Comparison of ENCODE assay signal across 27 mouse cellular contexts in the genomic region with DNA sequence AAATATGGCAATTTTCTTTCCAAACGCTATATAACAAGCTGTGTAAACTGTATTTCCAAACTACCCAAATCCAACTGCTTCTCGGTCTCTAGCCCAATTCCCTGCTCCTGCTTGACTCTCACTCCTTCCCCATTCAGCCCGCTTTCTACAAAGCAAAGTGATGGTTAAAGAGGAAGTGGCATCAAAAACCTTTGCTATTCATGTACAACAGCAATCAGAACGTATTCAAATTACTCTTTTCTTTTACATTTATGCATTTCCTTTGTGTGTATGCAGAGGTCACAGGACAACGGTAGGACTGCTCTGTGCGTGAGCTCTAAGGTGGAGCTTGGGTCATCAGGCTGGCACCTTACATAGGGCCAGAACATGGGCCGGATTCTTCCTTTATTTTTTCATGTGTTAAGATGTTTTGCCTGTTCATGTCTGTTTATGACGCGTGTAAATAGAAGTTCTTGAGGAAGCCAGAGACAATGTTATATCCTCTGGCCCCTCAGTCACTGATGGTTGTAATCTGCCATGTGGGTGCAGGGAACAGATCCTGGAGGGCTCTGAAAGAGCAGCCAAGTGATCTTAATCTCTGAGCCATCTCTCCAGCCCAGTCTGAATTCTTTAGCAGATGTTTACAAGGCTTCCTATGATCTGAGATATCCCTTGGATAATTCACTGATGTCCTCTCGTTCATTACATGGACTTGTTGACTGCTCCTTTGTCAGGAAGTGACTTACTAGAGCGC. TPM values are rescaled to one million over a fixed set of nuclear protein-coding genes. Genes with fewer than 3 reads are reported as not detected.
A peak's percentile ranks its signal among the peaks of the same experiment; 100 is the strongest.
DNase-seq lines count a peak whose midpoint lies in the region; ATAC-seq and TF ChIP-seq lines count a peak whose summit lies in the region.
"Had no signal": no experiment of that assay in that cellular context is flagged by ENCODE, and none has a peak within 500 bp of the region (broad histone marks: within the 10 kb centered on the region; RNA-seq: fewer than 3 reads in every experiment).

No protein-coding gene starts in this region.

- no peak overlapping the region for H3K4me2 ChIP-seq in liver, postnatal 0 days (ENCODE audit: low read depth, low read length)
- H3K4me2 ChIP-seq in liver, embryonic 12.5 days: no peak overlapping the region
- H3K4me2 ChIP-seq: embryonic facial prominence, embryonic 15.5 days; heart, embryonic 11.5 days; limb, embryonic 12.5 days; liver, embryonic 11.5 days; lung, embryonic 14.5 days; midbrain, embryonic 15.5 days; neural tube, embryonic 13.5 days had no signal

- no peak for TF ChIP-seq EP300 in liver, postnatal 0 days (IDR thresholded peaks at IDR 0.05; ENCODE audit: low read depth)

- H3K9me3 ChIP-seq in liver, postnatal 0 days (ENCODE audit: low read length): no peaks in the 10 kb centered on the region
- no peaks in the 10 kb centered on the region for H3K9me3 ChIP-seq in liver, embryonic 12.5 days (replicated peaks)
- no peaks in the 10 kb centered on the region for H3K9me3 ChIP-seq in G1E (replicated peaks)
- H3K9me3 ChIP-seq: embryonic facial prominence, embryonic 15.5 days; hindbrain, embryonic 10.5 days; limb, embryonic 12.5 days; megakaryocyte, embryonic 14.5 days; midbrain, embryonic 15.5 days; neural tube, embryonic 13.5 days had no signal

- H3K36me3 ChIP-seq in liver, postnatal 0 days (replicated peaks; ENCODE audit: insufficient read depth, low read length): 0 out of 2 replicates have a peak, but pooled peaks cover 2% of the 10 kb centered on the region
- no peaks in the 10 kb centered on the region; the same call in 1 of the 2 replicates for H3K36me3 ChIP-seq in liver, embryonic 12.5 days
- H3K36me3 ChIP-seq in G1E (replicated peaks): peaks cover 15% of the 10 kb centered on the region
- H3K36me3 ChIP-seq: embryonic facial prominence, embryonic 15.5 days; midbrain, embryonic 15.5 days; neural tube, embryonic 13.5 days had no signal

- no peak for TF ChIP-seq CTCF in liver, postnatal 0 days (IDR thresholded peaks at IDR 0.05; ENCODE audit: low read depth)
- TF ChIP-seq CTCF in G1E (IDR thresholded peaks at IDR 0.05; ENCODE audit: low read depth, low read length): no peak

- H3K4me1 ChIP-seq in liver, postnatal 0 days (ENCODE audit: insufficient read depth): 0 out of 2 replicates have a peak, but pooled peaks cover 3% of the 10 kb centered on the region
- peaks cover 8% of the 10 kb centered on the region; the same call in 1 of the 2 replicates for H3K4me1 ChIP-seq in liver, embryonic 12.5 days
- peaks cover 53% of the 10 kb centered on the region for H3K4me1 ChIP-seq in G1E (ENCODE audit: insufficient read depth, low read depth, low read length)
- H3K4me1 ChIP-seq: embryonic facial prominence, embryonic 15.5 days; limb, embryonic 12.5 days; midbrain, embryonic 15.5 days had no signal

- H3K4me3 ChIP-seq in liver, postnatal 0 days (ENCODE audit: low read depth, low read length): no peak overlapping the region
- no peak overlapping the region for H3K4me3 ChIP-seq in liver, embryonic 12.5 days
- H3K4me3 ChIP-seq in G1E (ENCODE audit: low read depth, low read length): peak overlapping the region; percentile 19; the same call in 1 of the 2 replicates
- H3K4me3 ChIP-seq: embryonic facial prominence, embryonic 15.5 days; hindbrain, embryonic 10.5 days; limb, embryonic 12.5 days; midbrain, embryonic 15.5 days; neural tube, embryonic 13.5 days had no signal

- no peak overlapping the region for H3K27ac ChIP-seq in liver, postnatal 0 days (ENCODE audit: low read depth)
- H3K27ac ChIP-seq in liver, embryonic 12.5 days: no peak overlapping the region
- H3K27ac ChIP-seq: embryonic facial prominence, embryonic 15.5 days; hindbrain, embryonic 10.5 days; hindbrain, postnatal 0 days; limb, embryonic 12.5 days; midbrain, embryonic 15.5 days; neural tube, embryonic 13.5 days had no signal

- no peak overlapping the region for H3K9ac ChIP-seq in liver, postnatal 0 days (replicated peaks)
- no peak overlapping the region for H3K9ac ChIP-seq in liver, embryonic 12.5 days
- H3K9ac ChIP-seq: embryonic facial prominence, embryonic 15.5 days; limb, embryonic 12.5 days; lung, embryonic 14.5 days; midbrain, embryonic 15.5 days; neural tube, embryonic 13.5 days had no signal

- no peak for DNase-seq in liver, postnatal 0 days
- DNase-seq in G1E (ENCODE audit: low spot score) (no peak), MN1 (ENCODE audit: low spot score) (no peak)
- DNase-seq in naive thymus-derived CD4-positive, alpha-beta T cell, adult 2 months (ENCODE audit: low read depth): peak; percentile 20
- no peak for DNase-seq in cerebellum, adult 18-20 months
- DNase-seq: cerebellum, adult 9-11 months; heart, postnatal 10 days; kidney, adult 9 months; kidney, postnatal 14 days; layer of hippocampus, postnatal 36 days; lung, embryonic 14.5 days; right cerebral cortex, adult 18-20 months; thymus, postnatal 14 days had no signal

- H3K27me3 ChIP-seq in liver, postnatal 0 days (ENCODE audit: insufficient read depth, low read length): no peaks in the 10 kb centered on the region
- H3K27me3 ChIP-seq in liver, embryonic 12.5 days (replicated peaks): no peaks in the 10 kb centered on the region
- no peaks in the 10 kb centered on the region for H3K27me3 ChIP-seq in G1E (ENCODE audit: insufficient read depth, low read length)
- H3K27me3 ChIP-seq: CH12.LX; embryonic facial prominence, embryonic 15.5 days; limb, embryonic 12.5 days; megakaryocyte, embryonic 14.5 days; midbrain, embryonic 15.5 days; neural tube, embryonic 13.5 days had no signal

- ATAC-seq in liver, postnatal 0 days: peak; percentile 10; the same call in 1 of the 2 replicates
- ATAC-seq in liver, embryonic 12.5 days: no peak
- peak; percentile 16 for ATAC-seq in CD4-positive, CD25-positive, alpha-beta regulatory T cell, adult 4 months
- no peak; the same call in 1 of the 2 replicates for ATAC-seq in G1E (ENCODE audit: extremely low read depth, insufficient number of reproducible peaks, low FRiP score, poor library complexity, severe bottlenecking)
- ATAC-seq: forebrain, embryonic 14.5 days; hindbrain, postnatal 0 days; intestine, embryonic 16.5 days; midbrain, embryonic 15.5 days had no signal

- WGBS in liver, postnatal 0 days (ENCODE audit: insufficient replicate concordance): 76% methylated on average over 11 of the region's 11 CpGs
- 82% methylated on average over 11 of the region's 11 CpGs for WGBS in liver, embryonic 12.5 days (ENCODE audit: insufficient replicate concordance)

RNA-seq across cellular contexts. Expression of a gene that starts 39.0 kb away (rescaled TPM):
- polyA plus RNA-seq in liver, postnatal 0 days (2015; fragmentation: Nextera tagmentation; extraction: Ambion mirVana): 0.14 TPM in 1 of 2 replicates, not detected in the other
- polyA plus RNA-seq in liver, embryonic 12.5 days (2016; fragmentation: Nextera tagmentation; extraction: Ambion mirVana): 0.67 and 0.81 TPM in 2 replicates
- polyA plus RNA-seq in CD4-positive, CD25-positive, alpha-beta regulatory T cell, adult 4 months (2017; shearing (Covaris generic)): 1 to 10 TPM; 1.5 to 2.2 TPM
- total RNA-seq in G1E (2014; fragmentation: Nextera tagmentation) (not detected in 2 replicates), G1E (2017) (0.44 TPM in 1 of 2 replicates, not detected in the other)
- polyA plus RNA-seq in G1E (2012): 0.15 TPM in 1 of 2 replicates, not detected in the other

Comparison
In these comparisons a context has a peak if more than half of its experiments do, and no peak if none do; other contexts are left out.
1. ATAC-seq: peak in liver, postnatal 0 days (single experiment) and CD4-positive, CD25-positive, alpha-beta regulatory T cell, adult 4 months (single experiment); none in liver, embryonic 12.5 days (single experiment) and G1E (single experiment).